8 mouse cellular contexts compared by ENCODE assay signal in genomic region chr4:120404778-120405143, GRCm38 (mm10). TPM values are rescaled to one million over a fixed set of nuclear protein-coding genes. Genes with fewer than 3 reads are reported as not detected.
DNase-seq lines count a peak whose midpoint lies in the region; ATAC-seq and TF ChIP-seq lines count a peak whose summit lies in the region.

No protein-coding gene starts in this region.

- no peaks in the 10 kb centered on the region for H3K36me3 ChIP-seq in ES-Bruce4 (ENCODE audit: control insufficient read depth, insufficient read depth, low read length, poor library complexity, severe bottlenecking)
- H3K36me3 ChIP-seq in embryonic facial prominence, embryonic 12.5 days = no peaks in the 10 kb centered on the region
- no peaks in the 10 kb centered on the region for H3K36me3 ChIP-seq in intestine, embryonic 14.5 days (ENCODE audit: control insufficient read depth, insufficient read depth, low read length)
- no peaks in the 10 kb centered on the region for H3K36me3 ChIP-seq in midbrain, embryonic 16.5 days (ENCODE audit: control insufficient read depth, insufficient read depth, low read length)

- peak; percentile 36 for DNase-seq in kidney, adult 9 months
- DNase-seq in kidney, postnatal 25 days = no peak
- peak; percentile 81 for DNase-seq in intestine, embryonic 14.5 days (ENCODE audit: low spot score)
- no peak for DNase-seq in layer of hippocampus, adult 9-10 months (ENCODE audit: low spot score)
- DNase-seq in thymus, postnatal 36 days = no peak

- H3K27me3 ChIP-seq in ES-Bruce4 (ENCODE audit: control insufficient read depth, insufficient read depth, low read length, poor library complexity, severe bottlenecking) = no peaks in the 10 kb centered on the region
- H3K27me3 ChIP-seq in embryonic facial prominence, embryonic 12.5 days = no peaks in the 10 kb centered on the region
- no peaks in the 10 kb centered on the region for H3K27me3 ChIP-seq in intestine, embryonic 14.5 days (replicated peaks; ENCODE audit: control insufficient read depth, insufficient read depth, low read length)
- no peaks in the 10 kb centered on the region for H3K27me3 ChIP-seq in midbrain, embryonic 16.5 days (ENCODE audit: control insufficient read depth, insufficient read depth, low read depth, low read length)

- no peaks in the 10 kb centered on the region for H3K9me3 ChIP-seq in ES-Bruce4 (replicated peaks; ENCODE audit: control insufficient read depth, insufficient read depth, low read length, poor library complexity, severe bottlenecking)
- H3K9me3 ChIP-seq in embryonic facial prominence, embryonic 12.5 days = no peaks in the 10 kb centered on the region
- H3K9me3 ChIP-seq in intestine, embryonic 14.5 days (ENCODE audit: control insufficient read depth, low read length) = no peaks in the 10 kb centered on the region
- no peaks in the 10 kb centered on the region for H3K9me3 ChIP-seq in midbrain, embryonic 16.5 days (replicated peaks; ENCODE audit: control insufficient read depth, low read length, poor library complexity, severe bottlenecking)

- peak overlapping the region; percentile 99 for H3K9ac ChIP-seq in ES-Bruce4 (ENCODE audit: low read depth, poor library complexity, severe bottlenecking)
- peak overlapping the region; percentile 2; the same call in 1 of the 2 replicates for H3K9ac ChIP-seq in embryonic facial prominence, embryonic 12.5 days
- H3K9ac ChIP-seq in intestine, embryonic 14.5 days (ENCODE audit: low read length) = peak overlapping the region; percentile 98
- H3K9ac ChIP-seq in midbrain, embryonic 16.5 days (ENCODE audit: low read depth, low read length) = peak overlapping the region; percentile 44; the same call in 1 of the 2 replicates

- TF ChIP-seq POLR2A in ES-Bruce4 (IDR thresholded peaks at IDR 0.05; ENCODE audit: insufficient read depth, low read length) = no peak

- H3K4me3 ChIP-seq in ES-Bruce4 (ENCODE audit: low read depth, low read length) = peak overlapping the region; percentile 47
- peak overlapping the region; percentile 96 for H3K4me3 ChIP-seq in embryonic facial prominence, embryonic 12.5 days
- peak overlapping the region; percentile 99 for H3K4me3 ChIP-seq in intestine, embryonic 14.5 days (ENCODE audit: low read depth, low read length)
- peak overlapping the region; percentile 99 for H3K4me3 ChIP-seq in midbrain, embryonic 16.5 days (ENCODE audit: low read depth, low read length)

- WGBS in embryonic facial prominence, embryonic 12.5 days = 8% methylated on average over 19 of the region's 21 CpGs
- WGBS in intestine, embryonic 14.5 days = 12% methylated on average over 16 of the region's 21 CpGs
- WGBS in midbrain, embryonic 16.5 days = 13% methylated on average over 17 of the region's 21 CpGs

- H3K4me2 ChIP-seq in embryonic facial prominence, embryonic 12.5 days (replicated peaks) = peak overlapping the region; percentile 71
- peak overlapping the region; percentile 52 for H3K4me2 ChIP-seq in intestine, embryonic 14.5 days (ENCODE audit: low read length)
- H3K4me2 ChIP-seq in midbrain, embryonic 16.5 days (ENCODE audit: low read length) = peak overlapping the region; percentile 46

- ATAC-seq in embryonic facial prominence, embryonic 12.5 days (ENCODE audit: insufficient number of reproducible peaks, insufficient read depth, low FRiP score, low TSS enrichment) = peak; percentile 11; the same call in 1 of the 2 replicates
- ATAC-seq in intestine, embryonic 14.5 days (replicated peaks; ENCODE audit: low FRiP score, low TSS enrichment, low read depth) = 0 out of 2 replicates have a peak, but pooled peaks have one; percentile 26
- 0 out of 2 replicates have a peak, but pooled peaks have one; percentile 6 for ATAC-seq in midbrain, embryonic 16.5 days

- H3K4me1 ChIP-seq in ES-Bruce4 (ENCODE audit: control insufficient read depth, insufficient read depth, low read length) = no peaks in the 10 kb centered on the region
- H3K4me1 ChIP-seq in embryonic facial prominence, embryonic 12.5 days = 0 out of 2 replicates have a peak, but pooled peaks cover 12% of the 10 kb centered on the region
- peaks cover 5% of the 10 kb centered on the region for H3K4me1 ChIP-seq in intestine, embryonic 14.5 days (replicated peaks; ENCODE audit: control insufficient read depth, insufficient read depth, low read length)
- peaks cover 20% of the 10 kb centered on the region for H3K4me1 ChIP-seq in midbrain, embryonic 16.5 days (ENCODE audit: control insufficient read depth, insufficient read depth, low read length)

- TF ChIP-seq CTCF in ES-Bruce4 (IDR thresholded peaks at IDR 0.05; ENCODE audit: low read depth, low read length) = no peak

- H3K27ac ChIP-seq in ES-Bruce4 (ENCODE audit: insufficient read depth, low read length) = no peak overlapping the region
- H3K27ac ChIP-seq in embryonic facial prominence, embryonic 12.5 days = no peak overlapping the region
- no peak overlapping the region for H3K27ac ChIP-seq in intestine, embryonic 14.5 days (ENCODE audit: low read depth)
- peak overlapping the region; percentile 93 for H3K27ac ChIP-seq in midbrain, embryonic 16.5 days (ENCODE audit: low read length)

- TF ChIP-seq EP300 in ES-Bruce4 (IDR thresholded peaks at IDR 0.05; ENCODE audit: insufficient read depth, low read depth, low read length) = no peak

RNA-seq across cellular contexts. Expression of gene Scmh1, which starts 0.3 kb away (rescaled TPM):
- polyA plus RNA-seq in ES-Bruce4 (2011; ENCODE audit: insufficient read depth, insufficient read length, low read depth, missing spikeins) = 40.3 and 42.5 TPM in 2 replicates
- 45.2 and 46.3 TPM in 2 replicates for polyA plus RNA-seq in embryonic facial prominence, embryonic 12.5 days (2016; fragmentation: Nextera tagmentation; extraction: Ambion mirVana)
- polyA plus RNA-seq in intestine, embryonic 14.5 days (2014; fragmentation: Nextera tagmentation; extraction: Ambion mirVana) = 36.6 and 43.3 TPM in 2 replicates
- polyA plus RNA-seq in midbrain, embryonic 16.5 days (2015; fragmentation: Nextera tagmentation; extraction: Ambion mirVana) = 92.3 and 97.8 TPM in 2 replicates

Comparison
In these comparisons a context has a peak if more than half of its experiments do, and no peak if none do; other contexts are left out.
1. DNase-seq: peak in kidney, adult 9 months (single experiment) and intestine, embryonic 14.5 days (single experiment); none in kidney, postnatal 25 days (0 of 2), layer of hippocampus, adult 9-10 months (single experiment) and thymus, postnatal 36 days (0 of 2).
2. H3K4me3 ChIP-seq: peak in every context shown above with its lines; median percentile 99 in intestine, embryonic 14.5 days; 99 in midbrain, embryonic 16.5 days; 96 in embryonic facial prominence, embryonic 12.5 days; 47 in ES-Bruce4.
3. H3K9ac ChIP-seq: peak in every context shown above with its lines; median percentile 99 in ES-Bruce4; 98 in intestine, embryonic 14.5 days; 44 in midbrain, embryonic 16.5 days; 2 in embryonic facial prominence, embryonic 12.5 days.
4. Peak in every context shown above with its lines, with median percentiles within 50 percentile points of each other: ATAC-seq and H3K4me2 ChIP-seq.